Mouse (Mus musculus) olfactory bulb, adult 2 months (tissue): ENCODE data around the gene Rint1.

Source experiments
- CTCF ChIP-seq: fragments of 200-500 bp; IDR thresholded peaks from 2 replicates; pipeline ENCODE4 v1.5.1; 2012; ENCODE audit warnings: low read depth, mild to moderate bottlenecking, low read length, moderate library complexity; ENCODE audit not compliant: insufficient read depth
- POLR2A ChIP-seq: fragments of 200-500 bp; IDR thresholded peaks from 2 replicates; pipeline ENCODE4 v1.6.1; 2012; ENCODE audit warnings: mild to moderate bottlenecking, low read depth, low read length, moderate library complexity; ENCODE audit not compliant: insufficient read depth

GRCm38 (mm10) chr5:23755591-23755990 is 31.9 kb upstream of the Rint1 start:
- TF ChIP-seq POLR2A (no peak), CTCF (no peak)
